Mouse (Mus musculus): ENCODE measurements around the gene Gtf3c6.

Gene Gtf3c6

DNA sequence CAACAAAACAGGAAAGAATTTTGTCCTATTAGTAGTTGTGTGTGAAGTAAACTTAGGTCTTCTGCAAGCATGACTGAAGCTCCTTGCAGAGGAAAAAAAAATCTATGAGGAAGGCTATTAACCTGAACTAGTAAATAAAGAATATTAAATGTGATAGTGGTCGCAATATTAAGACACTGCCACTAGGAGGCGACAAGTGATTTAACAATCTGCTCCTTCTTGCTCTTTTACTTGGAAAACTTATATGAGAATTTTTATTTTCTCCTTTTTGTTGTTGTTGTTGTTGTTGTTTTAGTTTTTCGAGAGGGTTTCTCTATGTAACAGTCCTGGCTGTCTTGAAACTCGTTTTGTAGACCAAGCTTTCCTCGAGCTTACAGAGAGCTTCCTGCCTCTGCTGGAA lies 1.1 kb upstream of the Gtf3c6 start:
- no peak for DNase-seq (ENCODE audit: low read depth, low spot score)

DNA sequence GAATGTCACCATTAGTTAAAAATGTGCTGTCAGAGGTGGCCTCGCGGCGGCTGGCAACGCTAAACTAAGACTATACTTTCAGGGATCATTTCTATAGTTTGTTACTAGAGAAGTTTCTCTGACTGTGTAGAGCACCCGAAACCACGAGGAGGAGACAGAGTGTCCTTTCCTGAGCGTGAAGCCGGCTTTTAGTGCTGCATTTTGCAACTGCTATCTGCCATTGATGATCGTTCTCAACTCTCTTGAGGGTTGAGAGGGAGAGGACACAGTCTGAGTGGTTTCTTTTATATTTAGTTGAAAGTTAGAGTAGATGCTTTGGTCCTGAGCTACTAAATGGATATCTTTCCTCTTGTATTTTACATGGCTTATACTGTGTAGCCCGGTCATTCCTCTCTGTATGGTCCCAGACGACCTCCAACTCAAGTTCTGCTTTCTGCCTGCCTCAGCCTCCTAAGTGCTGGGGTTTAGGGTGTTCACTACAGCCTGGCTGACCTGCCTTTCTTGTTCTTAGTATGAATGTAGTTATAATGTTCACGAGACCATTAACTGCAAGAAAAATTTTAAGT lies 576 bp upstream of the Gtf3c6 start:
- peak; percentile 89 for DNase-seq (ENCODE audit: low read depth, low spot score)

DNA sequence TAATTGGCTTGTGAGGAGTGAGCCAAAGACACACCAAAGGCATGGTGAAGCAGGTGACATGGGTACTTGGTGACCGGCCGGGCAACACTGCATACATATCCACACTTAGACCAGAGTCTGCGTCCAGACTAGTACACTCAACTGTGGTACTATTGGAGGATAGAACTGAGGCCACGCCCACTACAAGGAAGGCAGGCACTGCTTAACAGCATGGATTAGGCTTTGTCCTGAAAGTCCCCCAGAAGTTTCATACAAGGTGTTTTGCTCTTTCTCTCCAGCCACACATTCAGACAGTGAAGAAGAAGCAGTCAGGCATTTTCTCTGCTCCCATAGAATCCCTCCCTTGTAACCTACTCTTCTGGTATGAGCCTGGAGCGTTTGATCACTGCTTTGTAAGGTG lies 1.2 kb downstream of the Gtf3c6 start:
- no peak for DNase-seq (ENCODE audit: low read depth, low spot score)

DNA sequence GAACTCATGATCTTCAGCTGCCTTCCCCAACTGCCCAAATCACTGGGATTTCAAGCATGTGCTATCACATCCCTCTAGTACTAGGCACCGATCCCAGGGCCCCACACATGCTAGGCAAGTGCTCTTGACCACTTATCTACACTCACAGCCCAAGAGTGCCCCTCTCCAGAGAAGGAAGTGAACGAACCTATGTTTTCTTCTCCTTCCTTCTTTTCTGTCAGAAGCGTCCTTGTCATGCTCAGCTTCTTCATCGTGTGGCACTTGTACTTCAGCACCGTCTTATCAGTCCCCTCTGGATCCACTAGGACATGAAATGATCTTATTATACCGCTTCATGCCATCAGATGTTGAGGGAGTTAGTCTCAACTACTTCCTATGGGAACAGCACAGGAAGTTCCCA lies 6.9 kb downstream of the Gtf3c6 start:
- no peak for DNase-seq (ENCODE audit: low read depth, low spot score)

DNA sequence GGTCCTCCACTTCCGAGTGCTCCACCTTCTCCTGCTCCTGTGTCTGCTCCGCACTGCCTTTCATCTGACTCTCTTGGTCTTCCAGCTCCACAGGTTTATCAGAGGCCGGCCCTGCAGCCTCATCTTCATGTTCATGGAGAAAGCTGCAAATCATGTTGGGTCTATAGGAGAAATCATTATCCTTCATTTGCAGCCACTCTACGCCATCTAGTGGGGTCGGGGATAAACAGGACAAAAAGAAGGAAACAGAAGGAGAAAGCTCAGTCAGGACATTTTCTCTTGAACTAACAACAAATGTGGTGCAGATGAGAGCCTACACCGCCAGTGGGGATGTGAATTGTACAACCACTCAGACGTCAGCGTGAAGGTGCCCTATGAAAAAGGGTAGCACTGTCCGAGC lies 8.3 kb downstream of the Gtf3c6 start:
- DNase-seq (ENCODE audit: low read depth, low spot score), result no peak

DNA sequence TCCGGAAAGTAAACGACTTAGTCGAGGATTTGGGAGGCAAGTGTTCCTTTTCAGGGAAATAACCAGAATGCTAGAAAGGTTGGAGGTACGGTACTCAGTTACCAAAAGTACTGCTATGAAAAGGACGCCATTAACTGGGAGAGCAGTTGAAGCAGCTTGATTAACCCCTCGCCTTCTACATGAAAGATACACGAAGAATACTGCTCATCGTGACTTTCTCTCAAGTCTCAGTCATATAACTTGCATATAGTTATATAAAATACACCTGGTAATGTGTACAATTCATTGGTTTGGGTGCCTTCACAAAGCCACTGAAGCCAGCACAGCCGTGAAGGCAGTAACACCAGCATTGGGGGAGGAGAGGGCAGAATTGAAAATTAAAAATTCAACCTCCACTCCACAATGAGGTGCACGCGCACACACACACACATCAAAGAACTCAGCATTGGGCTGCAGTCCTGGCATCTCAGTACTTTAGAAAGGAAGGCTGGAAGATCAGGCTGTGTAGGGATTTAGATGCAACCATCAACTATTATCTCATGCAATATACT lies 10.7 kb downstream of the Gtf3c6 start:
- no peak for DNase-seq (ENCODE audit: low read depth, low spot score)

DNA sequence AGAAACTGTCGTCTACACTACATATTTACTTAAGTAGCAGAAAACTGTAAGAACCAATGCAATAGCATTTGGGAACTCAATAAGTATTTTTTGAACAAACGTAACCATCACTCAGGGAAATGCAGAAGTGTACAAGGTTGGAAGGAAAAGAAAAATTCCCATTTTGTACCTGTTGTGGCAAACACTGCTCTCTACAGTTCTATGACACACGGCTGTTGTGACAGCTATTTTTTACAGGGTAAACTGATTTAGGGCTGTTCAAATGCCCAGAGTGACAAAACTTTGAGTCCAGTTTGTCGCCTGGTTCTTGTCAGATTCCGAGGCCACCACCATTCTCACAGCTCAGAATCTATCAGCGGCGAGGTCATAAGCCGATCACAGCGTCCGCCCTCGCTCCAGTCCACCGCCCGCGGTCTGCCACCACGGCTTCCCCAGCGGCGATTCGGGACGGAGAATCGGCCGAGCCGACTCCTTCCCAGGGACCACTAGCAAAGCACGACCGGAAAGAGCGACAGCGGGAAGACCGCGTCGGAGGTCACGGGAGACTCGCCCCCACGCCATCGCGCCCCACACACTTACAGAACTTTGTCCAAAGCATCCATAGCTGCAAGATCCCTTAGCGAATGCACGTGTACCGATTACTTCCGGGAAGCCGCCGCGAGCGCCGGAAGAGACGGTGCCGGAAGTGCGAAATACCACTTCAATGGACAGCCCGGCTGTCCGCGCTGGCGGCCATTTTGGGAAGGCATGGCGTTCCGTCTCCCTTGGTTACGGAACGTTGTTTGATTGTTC lies 11.3 kb downstream of the Gtf3c6 start, which contains the start of gene Rpf2:
Gene Rpf2 (minus strand): TSS at position 663 of the 792 bp plus-strand sequence.
- peak; percentile 84 for DNase-seq (ENCODE audit: low read depth, low spot score)

DNA sequence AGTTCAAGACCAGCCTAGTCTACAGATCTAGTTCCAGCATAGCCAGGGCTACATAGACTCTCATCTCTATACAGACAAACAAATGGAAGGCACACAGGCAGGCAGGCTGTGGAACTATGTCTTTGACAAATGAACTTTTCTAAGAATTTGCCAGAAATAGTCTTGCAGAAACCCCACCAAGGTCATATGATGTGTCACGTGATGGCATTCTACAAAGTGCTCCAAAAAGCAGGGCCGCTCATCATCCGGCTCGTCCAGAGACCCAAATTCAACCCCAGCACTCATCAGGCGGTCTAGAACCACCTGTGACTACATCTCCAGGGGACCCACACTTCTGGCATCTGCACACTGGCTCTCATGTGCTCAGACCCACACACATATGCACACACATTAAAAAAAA lies 20.1 kb downstream of the Gtf3c6 start:
- no peak for DNase-seq (ENCODE audit: low read depth, low spot score)

DNA sequence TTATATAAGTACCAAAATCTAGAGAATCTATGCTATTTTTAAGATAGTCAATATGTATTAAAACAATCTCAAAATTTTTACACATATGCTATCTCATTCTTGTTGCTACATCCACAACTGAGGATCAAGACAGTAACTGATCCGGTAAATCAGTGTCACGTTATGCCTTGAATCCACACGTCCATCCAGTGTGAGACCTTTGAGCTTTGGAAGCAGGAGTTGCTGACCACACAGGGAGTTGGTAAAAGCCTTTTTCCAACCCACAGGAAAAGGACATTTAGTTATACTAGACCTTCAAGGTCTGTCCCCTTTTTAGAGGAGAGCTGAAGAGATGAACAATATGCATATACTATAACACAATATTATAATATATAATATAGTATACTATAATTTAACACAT lies 24.7 kb downstream of the Gtf3c6 start:
- no peak for DNase-seq (ENCODE audit: low read depth, low spot score)

DNA sequence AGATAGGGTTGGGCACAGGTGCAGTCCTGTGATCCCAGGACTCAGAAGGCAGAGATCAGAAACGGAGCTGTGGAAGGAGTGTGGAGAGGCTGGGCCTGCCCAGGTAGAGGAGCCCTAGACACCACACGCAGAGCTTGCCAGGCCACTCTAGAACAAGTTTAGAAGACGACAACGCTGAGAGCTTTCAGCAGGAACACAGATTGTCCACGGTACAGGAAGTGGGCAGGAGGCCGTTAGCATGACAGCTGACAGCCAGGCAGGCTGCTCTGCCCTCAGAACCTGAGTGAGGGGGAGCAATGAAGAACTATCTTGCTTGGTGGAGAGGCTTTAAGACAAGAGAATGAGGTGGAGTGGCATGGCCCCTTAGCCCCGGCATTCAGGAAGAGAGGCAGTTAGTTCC lies 25.5 kb downstream of the Gtf3c6 start:
- no peak for DNase-seq (ENCODE audit: low read depth, low spot score)

DNA sequence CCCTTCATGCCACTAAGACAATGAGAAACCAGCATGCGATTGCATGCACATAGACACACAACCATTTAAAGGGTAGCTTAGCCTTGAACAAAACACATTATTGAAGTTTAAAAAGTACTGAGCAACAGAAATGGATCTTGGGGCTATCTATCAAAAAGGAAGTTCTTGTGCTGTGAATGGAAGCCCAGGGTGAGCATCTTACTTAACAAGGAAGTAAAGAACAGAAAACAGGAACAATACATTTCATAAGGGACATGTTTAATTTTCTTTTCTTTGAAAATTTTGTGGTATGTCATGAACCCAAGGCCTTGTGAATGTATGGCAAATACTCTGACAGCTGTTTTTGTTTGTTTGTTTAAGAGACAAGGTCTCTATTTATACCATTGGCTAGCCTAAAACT lies 28.2 kb downstream of the Gtf3c6 start:
- no peak for DNase-seq (ENCODE audit: low read depth, low spot score)

DNA sequence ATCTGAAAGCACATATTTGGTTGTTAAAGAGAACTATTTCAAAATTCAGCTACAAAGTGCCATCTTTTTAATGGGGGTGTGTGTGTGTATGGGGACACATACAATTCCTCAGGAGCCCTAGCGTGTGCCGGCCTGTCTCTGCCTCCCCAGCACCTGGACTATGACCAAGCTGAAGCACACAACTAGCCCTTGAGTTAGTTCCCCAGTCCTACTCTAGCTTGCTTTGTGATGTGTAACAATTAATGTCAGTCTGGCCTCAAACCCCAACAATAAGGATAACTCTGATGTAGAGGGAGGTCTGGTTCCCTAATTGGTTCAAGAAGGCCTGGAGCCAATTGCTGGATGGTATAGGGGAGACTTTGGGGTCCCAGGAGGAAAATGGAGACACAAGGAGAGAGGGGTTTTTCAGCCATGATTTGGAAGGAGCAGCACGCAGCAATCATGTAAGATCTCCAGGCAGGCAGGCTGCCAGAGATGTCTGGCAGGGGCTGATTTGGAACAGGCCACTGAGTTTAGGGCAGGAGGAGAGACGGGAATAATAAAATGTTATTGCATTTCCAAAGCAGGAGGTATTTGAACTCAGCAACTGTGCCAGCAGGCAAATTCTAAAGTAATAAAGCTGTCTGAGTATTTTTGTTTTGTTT lies 30.1 kb downstream of the Gtf3c6 start:
- no peak for DNase-seq (ENCODE audit: low read depth, low spot score)

DNA sequence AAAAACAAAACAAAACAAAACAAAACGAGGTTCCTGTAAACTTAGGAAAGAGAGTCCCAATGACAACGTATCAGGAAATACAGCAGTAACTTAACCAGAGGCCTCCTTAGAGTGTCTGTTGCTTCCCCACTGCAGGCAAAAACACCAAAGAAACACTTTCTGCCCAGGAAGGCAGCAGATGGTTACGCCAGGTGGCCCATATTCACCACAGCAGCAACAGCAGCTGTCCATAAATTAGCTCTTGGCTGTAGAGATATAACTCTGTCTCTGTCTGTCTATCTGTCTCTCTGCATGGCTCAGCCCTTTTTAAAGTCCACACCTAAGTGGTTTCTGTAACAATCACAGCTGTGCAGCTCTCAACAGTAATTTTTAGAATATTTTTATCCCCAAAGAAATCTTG lies 39.0 kb downstream of the Gtf3c6 start:
- no peak for DNase-seq (ENCODE audit: low read depth, low spot score)

DNA sequence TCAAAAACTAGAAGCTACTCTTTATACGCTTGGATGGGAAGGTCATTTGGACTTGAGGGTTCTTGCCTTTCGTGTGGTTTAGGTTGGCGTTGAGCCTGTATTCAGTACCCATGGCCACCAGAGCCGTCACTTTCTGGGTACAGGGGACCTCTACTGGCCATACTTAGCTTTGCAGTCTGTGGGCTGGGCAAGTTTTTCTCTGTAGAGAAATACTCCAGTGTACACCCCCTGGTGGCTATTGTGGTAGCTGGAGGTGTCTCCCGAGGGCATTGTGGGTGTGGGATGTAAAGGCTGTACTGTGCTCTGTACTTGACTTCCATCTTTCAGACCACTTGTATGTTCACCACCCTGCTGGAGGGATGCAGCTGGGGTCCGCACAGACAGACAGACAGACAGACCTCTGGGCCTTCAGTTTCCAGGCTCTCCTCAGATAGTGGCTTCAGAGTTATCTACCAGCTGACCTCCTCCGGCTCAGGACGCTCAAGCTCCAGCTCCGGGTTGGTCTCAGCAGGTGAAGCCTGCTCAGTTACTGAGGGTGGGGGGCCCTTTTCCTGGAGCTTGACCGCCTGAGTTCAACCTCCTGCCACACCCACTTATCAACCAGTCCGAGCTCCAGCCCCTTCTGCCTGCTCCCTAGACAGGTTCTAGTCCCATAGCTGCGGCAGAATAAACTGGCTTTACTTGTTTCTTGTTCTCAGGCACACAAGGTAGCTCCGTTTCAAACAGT lies 45.3 kb downstream of the Gtf3c6 start:
- peak; percentile 47 for DNase-seq (ENCODE audit: low read depth, low spot score)

All from brain, embryonic 18.5 days (tissue).